Mouse (Mus musculus) C2C12 (cell line): ENCODE results near the gene Gnaq. TPM values are rescaled to one million over a fixed set of nuclear protein-coding genes. Genes with fewer than 3 reads are reported as not detected.

Experiments
- H3K27me3 ChIP-seq: one replicate; pipeline ENCODE4 v1.6.1; 2011; ENCODE audit not compliant: control insufficient read depth, insufficient read depth, insufficient read length
- H3K36me3 ChIP-seq: one replicate; pipeline ENCODE4 v1.6.1; 2011; ENCODE audit not compliant: control insufficient read depth, insufficient read depth
- H3K4me3 ChIP-seq: one replicate; pipeline ENCODE4 v1.5.1; 2011; ENCODE audit warnings: mild to moderate bottlenecking, control low read depth; ENCODE audit not compliant: poor library complexity, insufficient read depth, severe bottlenecking
- H3K79me2 ChIP-seq: one replicate; pipeline ENCODE4 v1.6.1; 2011; ENCODE audit not compliant: control insufficient read depth, insufficient read depth
- H3K79me3 ChIP-seq: one replicate; pipeline ENCODE4 v1.6.1; 2011; ENCODE audit warnings: low read depth, control low read depth
- H3ac ChIP-seq: one replicate; pipeline ENCODE3; 2011; ENCODE audit warnings: low read depth; ENCODE audit not compliant: control insufficient read depth, insufficient read length
- CEBPB ChIP-seq: IDR thresholded peaks from one replicate; pipeline ENCODE4 v1.6.1; 2011; ENCODE audit warnings: low read depth, mild to moderate bottlenecking, control low read depth, moderate library complexity
- CTCF ChIP-seq: IDR thresholded peaks from one replicate; pipeline ENCODE4 v1.5.1; 2011; ENCODE audit not compliant: control insufficient read depth, insufficient read depth, insufficient read length
- FOSL1 ChIP-seq: IDR thresholded peaks from one replicate; pipeline ENCODE4 v1.8.0; 2011; ENCODE audit warnings: mild to moderate bottlenecking, low read length; ENCODE audit not compliant: poor library complexity, insufficient read depth, severe bottlenecking
- MAX ChIP-seq: IDR thresholded peaks from one replicate; pipeline ENCODE4 v1.6.1; 2011; ENCODE audit warnings: mild to moderate bottlenecking, control low read depth
- MYOD1 ChIP-seq: IDR thresholded peaks from one replicate; pipeline ENCODE4 v1.6.1; 2011; ENCODE audit warnings: low read depth; ENCODE audit not compliant: control insufficient read depth, insufficient read length
- MYOG ChIP-seq: IDR thresholded peaks from one replicate; pipeline ENCODE4 v1.6.1; 2011; ENCODE audit not compliant: control insufficient read depth, insufficient read length; ENCODE audit errors: extremely low read depth
- USF1 ChIP-seq: IDR thresholded peaks from one replicate; pipeline ENCODE4 v1.6.1; 2011; ENCODE audit warnings: low read depth, mild to moderate bottlenecking, control low read depth, moderate library complexity
- polyA plus RNA-seq: library from polyadenylated mRNA; unstranded; fragments of >200 nt; fragmentation: generic; extraction: Trizol; gene quantifications from one replicate; pipeline ENCODE4 v1.2.1, GENCODE M21; 2012; ENCODE audit warnings: missing spikeins

Gnaq gene
- polyA plus RNA-seq, 1 experiment: 9.5 TPM

GRCm38 (mm10) chr19:16318128-16318811, 185.6 kb downstream of the Gnaq start:
- no peaks in the 10 kb centered on the region for H3K36me3 ChIP-seq
- no peaks in the 10 kb centered on the region for H3K27me3 ChIP-seq
- no peak overlapping the region for H3ac ChIP-seq
- H3K4me3 ChIP-seq: no peak overlapping the region
- no peak for TF ChIP-seq FOSL1
- TF ChIP-seq CTCF: no peak
- TF ChIP-seq MYOD1: no peak
- no peak for TF ChIP-seq USF1
- no peak for TF ChIP-seq MYOG
- no peak for TF ChIP-seq CEBPB
- no peak for TF ChIP-seq MAX
- no peaks in the 10 kb centered on the region for H3K79me2 ChIP-seq
- H3K79me3 ChIP-seq: no peaks in the 10 kb centered on the region

GRCm38 (mm10) chr19:16319986-16320385, 187.4 kb downstream of the Gnaq start:
- H3K27me3 ChIP-seq: no peaks in the 10 kb centered on the region
- H3K79me3 ChIP-seq: no peaks in the 10 kb centered on the region
- H3K4me3 ChIP-seq: no peak overlapping the region
- no peaks in the 10 kb centered on the region for H3K79me2 ChIP-seq
- H3K36me3 ChIP-seq: no peaks in the 10 kb centered on the region
- H3ac ChIP-seq: no peak overlapping the region
- TF ChIP-seq MAX: no peak
- no peak for TF ChIP-seq CEBPB
- no peak for TF ChIP-seq MYOD1
- no peak for TF ChIP-seq FOSL1
- TF ChIP-seq CTCF: no peak
- no peak for TF ChIP-seq MYOG
- no peak for TF ChIP-seq USF1

GRCm38 (mm10) chr19:16322986-16323385, 190.4 kb downstream of the Gnaq start:
- Histone ChIP-seq H3K27me3 (no peaks in the 10 kb centered on the region), H3K79me2 (no peaks in the 10 kb centered on the region), H3K36me3 (no peaks in the 10 kb centered on the region), H3K4me3 (no peak overlapping the region), H3K79me3 (peaks cover 2% of the 10 kb centered on the region), H3ac (no peak overlapping the region)
- no peak for TF ChIP-seq CEBPB
- TF ChIP-seq FOSL1: no peak
- no peak for TF ChIP-seq USF1
- no peak for TF ChIP-seq CTCF

GRCm38 (mm10) chr19:16324239-16324638, 191.6 kb downstream of the Gnaq start:
- H3K36me3 ChIP-seq: no peaks in the 10 kb centered on the region
- TF ChIP-seq CEBPB (no peak), USF1 (no peak), CTCF (no peak), MYOG (no peak), MAX (no peak), MYOD1 (no peak), FOSL1 (no peak)
- no peaks in the 10 kb centered on the region for H3K79me2 ChIP-seq
- peaks cover 2% of the 10 kb centered on the region for H3K79me3 ChIP-seq
- H3ac ChIP-seq: no peak overlapping the region
- H3K4me3 ChIP-seq: no peak overlapping the region
- no peaks in the 10 kb centered on the region for H3K27me3 ChIP-seq

GRCm38 (mm10) chr19:16325911-16326310, 193.3 kb downstream of the Gnaq start:
- H3K36me3 ChIP-seq: no peaks in the 10 kb centered on the region
- no peak overlapping the region for H3ac ChIP-seq
- H3K79me3 ChIP-seq: peaks cover 2% of the 10 kb centered on the region
- H3K27me3 ChIP-seq: no peaks in the 10 kb centered on the region
- TF ChIP-seq FOSL1: no peak
- no peak for TF ChIP-seq MYOG
- no peak for TF ChIP-seq MAX
- no peak for TF ChIP-seq CTCF
- TF ChIP-seq USF1: no peak
- TF ChIP-seq MYOD1: no peak
- no peak for TF ChIP-seq CEBPB
- no peak overlapping the region for H3K4me3 ChIP-seq
- no peaks in the 10 kb centered on the region for H3K79me2 ChIP-seq

- H3ac ChIP-seq: no peak overlapping the region
- no peak overlapping the region for H3K4me3 ChIP-seq
- H3K36me3 ChIP-seq: no peaks in the 10 kb centered on the region
- H3K79me3 ChIP-seq: peaks cover 2% of the 10 kb centered on the region
- no peak for TF ChIP-seq FOSL1
- TF ChIP-seq MYOG: no peak
- TF ChIP-seq CTCF: no peak
- TF ChIP-seq MAX: no peak
- no peak for TF ChIP-seq MYOD1
- TF ChIP-seq CEBPB: no peak
- no peak for TF ChIP-seq USF1
- no peaks in the 10 kb centered on the region for H3K27me3 ChIP-seq
- no peaks in the 10 kb centered on the region for H3K79me2 ChIP-seq
Observed at GRCm38 (mm10) chr19:16327401-16328073, 194.9 kb downstream of the Gnaq start.
